Mouse (Mus musculus): ENCODE data around the gene Krt32. TPM values are rescaled to one million over a fixed set of nuclear protein-coding genes. Genes with fewer than 3 reads are reported as not detected.

The Krt32 gene
- polyA plus RNA-seq, 1 experiment from 2014 or later, result 0.70 TPM

DNA sequence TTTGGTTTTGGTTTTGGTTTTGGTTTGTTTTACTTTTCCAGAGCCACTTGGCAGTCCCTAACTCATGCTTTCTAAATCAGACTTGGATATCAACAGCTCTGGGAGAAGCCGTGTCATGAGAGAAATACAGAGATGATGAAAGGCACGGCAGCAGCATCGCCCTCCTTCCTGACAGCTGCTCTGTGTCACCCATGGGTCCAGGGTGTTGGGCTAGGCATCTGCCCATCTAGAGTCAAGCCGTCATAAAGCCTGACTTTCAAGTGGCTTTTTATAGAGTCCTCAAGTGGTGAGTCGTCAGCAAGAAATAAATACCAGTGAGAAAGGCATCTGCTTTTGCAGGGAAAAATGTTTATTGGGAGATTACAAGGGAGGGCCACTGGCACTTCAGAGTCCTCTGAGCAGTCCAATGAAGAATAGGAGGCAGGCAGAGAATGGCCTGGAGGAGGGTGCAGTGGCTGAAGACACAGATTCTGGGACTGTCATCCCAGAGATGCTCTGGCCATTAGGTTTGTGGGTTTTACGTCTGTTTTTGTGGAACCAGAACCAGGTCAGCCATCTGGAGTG, 41.6 kb downstream of the Krt32 start:
- WGBS, result 85% methylated on average over 6 of the region's 6 CpGs
- Histone ChIP-seq H3K4me2 (no peak overlapping the region), H3K36me3 (no peaks in the 10 kb centered on the region), H3K27ac (no peak overlapping the region), H3K4me3 (no peak overlapping the region), H3K4me1 (no peaks in the 10 kb centered on the region), H3K9me3 (no peaks in the 10 kb centered on the region), H3K27me3 (no peaks in the 10 kb centered on the region), H3K9ac (no peak overlapping the region)
- no peak for ATAC-seq (ENCODE audit: insufficient number of reproducible peaks, insufficient read depth, low FRiP score, low TSS enrichment, low read depth)

DNA sequence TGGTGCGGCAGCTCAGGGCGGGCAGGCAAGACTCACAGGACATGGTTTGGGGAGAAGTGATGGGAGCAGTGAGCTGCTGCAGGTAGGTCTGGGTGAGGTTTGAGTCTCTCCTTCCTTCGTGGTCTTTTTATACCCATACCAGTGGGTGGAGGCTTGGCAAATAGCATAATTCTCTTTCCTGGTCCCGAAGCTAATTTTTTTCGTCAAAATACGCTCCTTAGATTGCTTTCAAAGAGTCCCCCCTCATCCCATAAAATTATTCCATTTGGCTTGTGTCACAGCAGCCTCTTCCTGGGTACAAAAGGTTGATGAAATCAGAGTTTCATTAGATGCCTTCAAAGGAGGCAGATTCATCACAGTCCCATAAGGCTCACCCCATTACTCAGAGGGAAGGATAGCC, 46.6 kb downstream of the Krt32 start, which contains the start of gene Krt34:
Krt34 (minus strand) TSS at position 101 of the 400 bp plus-strand sequence.
- Histone ChIP-seq H3K36me3 (no peaks in the 10 kb centered on the region), H3K4me1 (no peaks in the 10 kb centered on the region), H3K4me2 (no peak within 1 kb of the TSS), H3K27me3 (no peaks in the 10 kb centered on the region), H3K4me3 (no peak within 1 kb of the TSS), H3K9ac (no peak within 1 kb of the TSS), H3K27ac (no peak within 1 kb of the TSS), H3K9me3 (no peaks in the 10 kb centered on the region)
- no peak for ATAC-seq (ENCODE audit: insufficient number of reproducible peaks, insufficient read depth, low FRiP score, low TSS enrichment, low read depth)
- 84% methylated on average over 6 of the region's 6 CpGs for WGBS

Other genes starting within 250 kb of the Krt32 start
- gene Krtap4-16, start 236.6 kb downstream of the Krt32 start, polyA plus RNA-seq (2015; fragmentation: Nextera tagmentation; extraction: Ambion mirVana), result not detected in 2 replicates
- gene Gm11568, start 230.3 kb downstream of the Krt32 start, polyA plus RNA-seq (2015; fragmentation: Nextera tagmentation; extraction: Ambion mirVana), result not detected in 2 replicates
- gene Gm11559, start 223.8 kb downstream of the Krt32 start, polyA plus RNA-seq (2015; fragmentation: Nextera tagmentation; extraction: Ambion mirVana), result not detected in 2 replicates
- not detected in 2 replicates for gene Krtap9-1, start 214.8 kb downstream of the Krt32 start, polyA plus RNA-seq (2015; fragmentation: Nextera tagmentation; extraction: Ambion mirVana)
- gene Gm11567, start 209.0 kb downstream of the Krt32 start, polyA plus RNA-seq (2015; fragmentation: Nextera tagmentation; extraction: Ambion mirVana), result not detected in 2 replicates
- not detected in 2 replicates for gene Krtap31-1, start 180.3 kb downstream of the Krt32 start, polyA plus RNA-seq (2015; fragmentation: Nextera tagmentation; extraction: Ambion mirVana)
- not detected in 2 replicates for gene Gm11565, start 173.5 kb downstream of the Krt32 start, polyA plus RNA-seq (2015; fragmentation: Nextera tagmentation; extraction: Ambion mirVana)
- gene Krtap31-2, start 151.9 kb downstream of the Krt32 start, polyA plus RNA-seq (2015; fragmentation: Nextera tagmentation; extraction: Ambion mirVana), result not detected in 2 replicates
- not detected in 2 replicates for gene Krtap9-5, start 139.8 kb downstream of the Krt32 start, polyA plus RNA-seq (2015; fragmentation: Nextera tagmentation; extraction: Ambion mirVana)
- gene Krtap29-1, start 109.2 kb downstream of the Krt32 start, polyA plus RNA-seq (2015; fragmentation: Nextera tagmentation; extraction: Ambion mirVana), result not detected in 2 replicates
- not detected in 2 replicates for gene Krtap16-1, start 101.6 kb downstream of the Krt32 start, polyA plus RNA-seq (2015; fragmentation: Nextera tagmentation; extraction: Ambion mirVana)
- gene Krtap17-1, start 94.2 kb downstream of the Krt32 start, polyA plus RNA-seq (2015; fragmentation: Nextera tagmentation; extraction: Ambion mirVana), result 0.48 TPM in 2 replicates
- gene Krt33a, start 72.0 kb downstream of the Krt32 start, polyA plus RNA-seq (2015; fragmentation: Nextera tagmentation; extraction: Ambion mirVana), result not detected in 2 replicates
- gene Krt33b, start 58.4 kb downstream of the Krt32 start, polyA plus RNA-seq (2015; fragmentation: Nextera tagmentation; extraction: Ambion mirVana), result not detected in 2 replicates
- not detected in 2 replicates for gene Krt34, start 46.7 kb downstream of the Krt32 start, polyA plus RNA-seq (2015; fragmentation: Nextera tagmentation; extraction: Ambion mirVana)
- gene Krt31, start 37.7 kb downstream of the Krt32 start, polyA plus RNA-seq (2015; fragmentation: Nextera tagmentation; extraction: Ambion mirVana), result not detected in 2 replicates
- gene Krt35, start 8.0 kb upstream of the Krt32 start, polyA plus RNA-seq (2015; fragmentation: Nextera tagmentation; extraction: Ambion mirVana), result 1.5 and 2.4 TPM in 2 replicates
- gene Krt36, start 17.4 kb upstream of the Krt32 start, polyA plus RNA-seq (2015; fragmentation: Nextera tagmentation; extraction: Ambion mirVana), result 0.15 TPM in 1 of 2 replicates, not detected in the other
- 1.1 and 2.2 TPM in 2 replicates for gene Krt13, start 33.3 kb upstream of the Krt32 start, polyA plus RNA-seq (2015; fragmentation: Nextera tagmentation; extraction: Ambion mirVana)
- 314 and 354 TPM in 2 replicates for gene Krt15, start 47.7 kb upstream of the Krt32 start, polyA plus RNA-seq (2015; fragmentation: Nextera tagmentation; extraction: Ambion mirVana)
- 44.6 and 57.3 TPM in 2 replicates for gene Krt19, start 60.4 kb upstream of the Krt32 start, polyA plus RNA-seq (2015; fragmentation: Nextera tagmentation; extraction: Ambion mirVana)
- gene Krt9, start 105.0 kb upstream of the Krt32 start, polyA plus RNA-seq (2015; fragmentation: Nextera tagmentation; extraction: Ambion mirVana), result not detected in 2 replicates
- gene Krt14, start 119.3 kb upstream of the Krt32 start, polyA plus RNA-seq (2015; fragmentation: Nextera tagmentation; extraction: Ambion mirVana), result 574 and 670 TPM in 2 replicates
- gene Krt16, start 160.7 kb upstream of the Krt32 start, polyA plus RNA-seq (2015; fragmentation: Nextera tagmentation; extraction: Ambion mirVana), result 0.33 and 0.45 TPM in 2 replicates
- 161 and 186 TPM in 2 replicates for gene Krt17, start 172.8 kb upstream of the Krt32 start, polyA plus RNA-seq (2015; fragmentation: Nextera tagmentation; extraction: Ambion mirVana)
- gene Krt42, start 181.6 kb upstream of the Krt32 start, polyA plus RNA-seq (2015; fragmentation: Nextera tagmentation; extraction: Ambion mirVana), result 0.20 and 0.25 TPM in 2 replicates
- 1,424 and 1,667 TPM in 2 replicates for gene Eif1, start 231.7 kb upstream of the Krt32 start, polyA plus RNA-seq (2015; fragmentation: Nextera tagmentation; extraction: Ambion mirVana)
- 1.2 TPM in 1 of 2 replicates, not detected in the other for gene Gast, start 246.2 kb upstream of the Krt32 start, polyA plus RNA-seq (2015; fragmentation: Nextera tagmentation; extraction: Ambion mirVana)

All from embryonic facial prominence, embryonic 13.5 days (tissue).